Mouse (Mus musculus) testis, adult 2 months (tissue): ENCODE results near the gene Lmnb2.

ENCODE experiments used
- CTCF ChIP-seq: fragments of 200-500 bp; IDR thresholded peaks from 2 replicates; pipeline ENCODE4 v1.5.1; 2012; ENCODE audit warnings: low read depth, mild to moderate bottlenecking, inconsistent platforms, low read length, moderate library complexity; ENCODE audit not compliant: control insufficient read depth, insufficient read depth, insufficient replicate concordance
- POLR2A ChIP-seq: fragments of 200-500 bp; IDR thresholded peaks from 2 replicates; pipeline ENCODE4 v1.6.1; 2012; ENCODE audit warnings: low read depth, mild to moderate bottlenecking, inconsistent platforms, low read length, moderate library complexity; ENCODE audit not compliant: control insufficient read depth

DNA sequence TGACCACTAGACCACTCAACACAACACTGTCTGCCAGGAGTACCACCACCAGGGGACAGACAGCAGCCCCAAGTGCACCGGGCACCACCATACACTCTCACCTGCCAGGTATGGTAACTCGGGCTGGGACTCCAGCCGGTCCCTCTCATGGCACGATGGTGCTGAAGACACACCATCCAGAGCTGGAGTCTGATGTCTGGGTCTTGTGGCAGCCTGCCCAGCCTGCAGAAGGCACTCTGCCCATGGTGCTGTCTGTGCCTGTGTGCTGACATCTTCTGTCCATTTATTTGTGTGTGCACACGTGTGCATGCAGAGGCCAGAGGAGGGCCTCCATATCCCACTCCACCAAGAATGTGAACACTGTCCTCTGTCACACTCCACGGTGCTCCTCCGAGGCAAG is 22.9 kb downstream of the Lmnb2 start:
- no peak for TF ChIP-seq CTCF
- TF ChIP-seq POLR2A = no peak
